Mouse (Mus musculus): ENCODE data around the gene Tnks2.

- TF ChIP-seq CTCF (IDR thresholded peaks at IDR 0.05; ENCODE audit: borderline replicate concordance, control insufficient read depth, extremely low read depth, insufficient read depth, low read length, poor library complexity) (peak; percentile 37; the same call in 1 of the 2 replicates), POLR2A (IDR thresholded peaks at IDR 0.05; ENCODE audit: control insufficient read depth, extremely low read depth, insufficient read depth, low read length, poor library complexity) (peak; percentile 97)
Observed at GRCm38 (mm10) chr19:36925671-36926552, 91.9 kb downstream of the Tnks2 start, which contains the start of gene Btaf1.

Data from thymus, adult 2 months (tissue).